Mouse (Mus musculus) liver, adult 2 months (tissue): ENCODE data around the gene Dcaf11.

Experiments
- CTCF ChIP-seq: fragments of 200-500 bp; IDR thresholded peaks from 2 replicates; pipeline ENCODE4 v1.5.1; 2011; ENCODE audit warnings: low read depth, low read length, control low read depth
- POLR2A ChIP-seq: fragments of 200-500 bp; IDR thresholded peaks from 2 replicates; pipeline ENCODE4 v1.6.1; 2011; ENCODE audit warnings: low read length, control low read depth; ENCODE audit not compliant: insufficient read depth; ENCODE audit errors: extremely low read depth

DNA sequence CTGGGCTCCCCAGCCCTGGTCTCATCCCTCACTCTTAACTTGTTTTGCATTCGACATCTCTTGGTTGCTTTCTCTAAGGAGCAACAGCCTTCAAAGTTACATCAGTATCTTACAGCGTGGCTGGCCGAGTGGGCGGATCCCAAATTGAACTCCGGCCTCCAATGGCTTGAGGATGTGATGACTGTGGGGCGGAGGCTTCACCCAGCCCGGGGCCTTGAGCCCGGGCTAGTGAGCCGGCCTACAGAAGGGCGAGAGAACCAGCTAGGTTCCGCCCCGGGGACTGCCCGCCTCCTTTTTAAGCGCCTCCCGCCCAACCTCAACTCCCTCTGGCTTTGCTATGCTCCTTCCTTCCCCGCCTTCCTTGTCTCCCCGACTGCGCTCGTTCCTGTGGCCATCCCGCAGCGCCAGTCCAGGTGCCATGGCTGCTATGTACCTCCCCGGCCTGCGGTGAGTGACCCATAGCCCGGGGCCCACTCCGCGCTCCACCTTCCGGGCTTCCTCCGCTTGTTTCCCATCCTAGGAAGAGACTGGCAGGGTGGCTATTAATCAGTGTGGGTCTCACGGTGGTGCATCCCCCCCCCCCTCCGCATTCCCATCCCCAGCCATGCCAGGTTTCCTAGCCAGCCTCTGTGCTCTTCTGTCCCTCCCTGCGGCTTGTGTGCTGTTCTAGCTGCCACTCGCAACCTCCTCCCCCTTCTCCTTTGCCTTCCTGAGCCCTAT lies 19.6 kb upstream of the Dcaf11 start, which contains the start of gene Pck2:
- 0 out of 2 replicates have a peak, but pooled peaks have one; percentile 21 for TF ChIP-seq POLR2A
- TF ChIP-seq CTCF, result no peak
